Mouse (Mus musculus) right cerebral cortex, adult 18-20 months (tissue): Measurements from ENCODE around the gene Cobl.

ENCODE experiments used
- DNase-seq: peaks from one replicate; pipeline ENCODE4 v3.0.0; 2022; ENCODE audit warnings: mixed read lengths

Cobl gene

GRCm38 (mm10) chr11:12464181-12465162 is at the start of gene Cobl:
Gene Cobl, minus strand, starts transcription at chr11:12464960.
- DNase-seq = peak; percentile 37

- no peak for DNase-seq
Measured at GRCm38 (mm10) chr11:12513796-12514195, 49.0 kb upstream of the Cobl start.

DNA sequence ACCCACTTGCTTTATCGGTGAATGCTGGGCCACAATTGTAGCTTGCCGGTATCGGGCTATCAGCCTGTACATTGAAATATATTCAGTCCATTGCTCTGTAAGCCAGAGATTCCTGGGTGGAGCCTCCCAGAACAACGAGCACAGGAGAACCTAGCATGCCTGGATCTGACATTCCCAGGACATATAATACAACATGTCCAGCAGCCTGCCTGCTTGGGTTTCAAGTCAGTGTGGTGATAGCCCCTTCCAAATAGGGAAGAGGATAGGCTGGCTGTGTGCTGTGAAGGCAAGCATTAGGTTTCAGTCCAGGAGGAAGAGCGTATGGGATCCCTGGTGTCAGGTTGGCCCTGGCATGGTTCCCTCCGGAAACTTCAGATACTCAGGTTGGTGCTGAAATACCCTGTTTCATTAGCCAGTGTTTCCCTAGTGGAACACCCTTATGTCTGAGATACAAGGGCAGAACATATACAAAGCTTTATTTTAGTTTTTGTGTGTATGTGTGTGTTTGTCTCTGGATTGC is 41.7 kb upstream of the Cobl start:
- DNase-seq = no peak

DNA sequence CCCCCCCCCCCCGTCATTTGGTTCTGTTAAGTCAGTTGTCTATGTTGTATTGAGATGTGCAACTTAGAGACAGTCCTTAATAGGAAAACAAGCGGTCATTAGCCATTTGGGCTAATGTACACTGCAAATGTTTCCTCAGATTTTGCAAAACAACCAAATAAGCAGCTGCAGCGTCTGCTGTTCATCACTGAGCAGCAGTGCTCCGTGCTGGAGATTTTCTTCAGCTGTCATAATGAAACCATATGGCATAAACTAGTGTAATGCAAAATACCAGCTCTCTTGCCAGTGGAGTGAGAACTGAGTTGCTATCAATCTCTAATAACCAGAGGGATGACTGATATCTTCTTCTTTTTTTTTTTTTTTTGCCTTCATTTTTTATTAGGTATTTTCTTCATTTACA is 39.0 kb upstream of the Cobl start:
- no peak for DNase-seq

- no peak for DNase-seq
Measured at GRCm38 (mm10) chr11:12501721-12502120, 37.0 kb upstream of the Cobl start.

DNA sequence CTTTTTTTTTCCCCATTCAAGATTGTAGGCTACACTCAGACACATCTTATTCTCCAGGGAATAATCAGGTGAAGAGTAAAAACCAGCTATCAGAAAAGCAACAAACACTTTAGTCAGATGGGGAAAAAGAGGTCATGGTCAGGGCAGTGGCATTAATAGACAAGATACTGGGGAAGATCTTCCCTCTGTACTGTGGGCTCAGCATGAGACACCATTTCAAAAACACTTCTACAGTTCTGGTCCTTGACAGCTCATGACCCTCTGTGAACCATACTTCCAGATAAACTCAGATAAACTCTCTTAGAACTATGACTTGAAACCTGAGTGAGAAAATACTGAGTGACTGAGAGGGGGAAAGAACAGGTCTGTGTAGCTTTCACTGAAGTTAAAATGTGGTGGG is 29.0 kb upstream of the Cobl start:
- DNase-seq = no peak

GRCm38 (mm10) chr11:12479856-12480403 is 15.2 kb upstream of the Cobl start:
- no peak for DNase-seq

- DNase-seq = no peak
Measured at GRCm38 (mm10) chr11:12474299-12474935, 9.7 kb upstream of the Cobl start.

GRCm38 (mm10) chr11:12473625-12474298 is 9.0 kb upstream of the Cobl start:
- DNase-seq = peak; percentile 90

DNA sequence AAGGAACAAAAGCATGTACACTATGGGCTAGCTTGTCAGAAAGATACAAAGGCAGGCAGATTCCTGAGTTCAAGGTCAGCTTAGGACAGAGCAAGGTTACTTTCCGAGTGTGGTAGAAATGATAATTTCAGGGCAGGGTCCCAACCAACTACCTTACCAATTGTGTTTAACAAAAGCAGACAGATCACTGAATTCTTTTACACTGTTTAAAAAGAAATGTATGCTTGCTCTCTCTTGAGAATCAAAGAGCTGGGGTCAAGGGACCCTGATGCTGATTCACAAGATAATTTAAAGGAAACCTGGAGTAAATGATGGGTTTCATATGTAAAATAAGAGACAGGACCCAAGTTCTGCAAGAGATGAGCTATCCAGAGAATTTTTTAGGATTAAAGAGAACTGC is 4.9 kb upstream of the Cobl start:
- no peak for DNase-seq

DNA sequence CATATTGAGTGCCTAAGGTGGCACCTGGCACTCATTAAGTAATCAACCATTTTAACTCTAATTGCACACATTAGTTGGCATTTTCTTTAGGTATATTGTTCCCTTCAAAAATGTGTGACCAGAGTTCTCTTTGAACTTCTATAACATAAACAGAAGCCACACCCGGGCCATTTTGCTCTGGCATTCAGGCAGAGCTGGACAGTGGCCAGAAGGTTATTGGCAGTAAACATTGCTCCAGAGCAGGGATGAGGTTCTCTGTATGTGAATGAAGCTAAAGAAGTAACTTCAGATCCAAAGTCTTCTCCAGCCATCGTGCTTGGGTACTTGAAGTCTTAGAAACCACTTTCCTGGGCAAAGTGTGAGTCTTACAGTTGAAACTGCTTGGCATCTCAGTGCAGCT is 3.9 kb upstream of the Cobl start:
- no peak for DNase-seq

DNA sequence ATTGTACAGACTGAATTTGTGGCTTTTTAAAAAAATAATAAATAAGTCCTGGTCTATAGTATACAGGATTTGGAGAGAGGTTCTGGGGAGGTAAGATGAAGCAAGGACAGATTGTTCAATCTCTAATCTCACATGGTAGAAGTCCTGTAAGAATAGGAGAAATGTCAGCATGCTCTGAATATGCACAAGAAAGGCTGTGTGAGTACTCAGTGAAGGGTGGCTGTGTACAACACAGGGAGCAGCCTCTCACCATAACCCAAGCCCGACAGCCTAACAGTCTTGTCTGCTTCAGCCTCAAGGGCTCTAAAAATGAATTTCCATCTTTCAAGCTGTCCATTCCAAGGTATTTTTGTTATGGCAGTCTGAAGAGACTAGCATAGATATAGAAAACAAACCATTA is 3.1 kb upstream of the Cobl start:
- DNase-seq = no peak

- no peak for DNase-seq
Measured at GRCm38 (mm10) chr11:12467217-12467616, 2.5 kb upstream of the Cobl start.

DNA sequence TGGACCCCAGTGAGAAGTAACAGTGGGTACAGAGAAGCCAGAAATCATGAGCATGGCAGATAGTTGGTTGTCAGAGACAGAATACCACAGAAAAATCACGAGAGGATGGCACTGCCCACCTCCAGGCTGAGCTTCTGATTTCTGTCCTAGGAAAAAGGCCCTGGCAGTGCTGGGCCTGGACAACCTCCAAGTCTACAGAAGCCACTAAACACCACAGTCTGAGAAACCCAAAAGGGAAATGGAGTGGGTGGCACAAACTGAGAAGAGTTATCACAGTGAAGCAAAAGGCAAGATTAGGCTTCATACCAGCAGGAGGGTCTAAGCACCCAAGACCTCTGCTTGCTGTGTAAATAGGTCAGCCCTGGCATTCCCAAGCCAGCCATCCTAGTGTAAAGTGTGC is 1.8 kb upstream of the Cobl start:
- peak; percentile 81 for DNase-seq

- no peak for DNase-seq
Measured at GRCm38 (mm10) chr11:12465229-12465628, 469 bp upstream of the Cobl start.

DNA sequence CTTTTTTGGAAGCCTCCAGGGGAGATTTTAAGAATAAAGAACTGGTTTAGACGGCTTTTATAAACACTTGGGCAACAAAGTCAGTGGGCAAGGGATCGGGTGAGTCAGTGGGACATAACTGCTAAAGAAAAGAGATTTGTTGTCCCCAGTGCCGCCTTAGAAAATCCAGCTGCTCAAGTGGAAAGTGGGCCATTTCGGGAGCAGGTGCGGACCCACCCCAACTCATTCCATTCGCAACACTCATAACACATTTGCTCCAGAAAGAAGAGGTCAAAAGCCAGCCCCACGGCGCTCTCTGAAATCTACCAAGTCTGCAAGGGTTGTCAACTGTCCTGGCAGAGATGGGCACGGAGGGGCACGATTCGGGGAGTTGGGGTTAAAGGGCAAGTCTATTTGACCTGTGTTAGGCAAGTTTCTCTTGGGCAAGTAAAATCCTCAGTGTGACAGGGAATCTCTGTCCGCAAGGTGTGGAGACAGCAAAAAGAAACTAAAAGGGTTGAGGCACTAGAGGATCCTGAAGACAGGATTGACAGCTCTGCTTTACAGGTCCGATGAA is 1.1 kb downstream of the Cobl start:
- DNase-seq = no peak

GRCm38 (mm10) chr11:12459781-12460581 is 4.8 kb downstream of the Cobl start:
- DNase-seq = no peak

DNA sequence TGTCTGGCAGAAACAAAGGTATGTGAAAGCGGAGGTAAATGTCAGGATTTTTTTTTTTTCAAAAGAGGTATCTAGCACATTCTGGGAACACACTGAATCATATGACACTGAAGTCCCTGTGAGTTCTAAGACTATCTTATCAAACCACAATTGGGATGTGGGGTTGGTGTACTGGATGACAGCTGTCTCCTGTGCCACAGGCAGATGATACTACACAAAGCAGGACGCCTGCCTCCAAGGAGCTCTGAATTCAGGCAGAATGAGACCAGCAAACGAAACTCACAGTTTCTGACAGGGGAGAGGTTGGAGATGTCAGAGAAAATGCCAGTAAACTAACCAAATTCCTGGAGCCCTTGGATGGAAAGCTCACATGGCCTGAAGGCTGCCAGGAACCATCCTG is 5.9 kb downstream of the Cobl start:
- DNase-seq = no peak

GRCm38 (mm10) chr11:12458392-12458791 is 6.4 kb downstream of the Cobl start:
- DNase-seq = no peak

- no peak for DNase-seq
Measured at GRCm38 (mm10) chr11:12448101-12448500, 16.7 kb downstream of the Cobl start.

GRCm38 (mm10) chr11:12445222-12445621 is 19.5 kb downstream of the Cobl start:
- DNase-seq = no peak

GRCm38 (mm10) chr11:12444215-12444614 is 20.5 kb downstream of the Cobl start:
- DNase-seq = no peak
